Mouse (Mus musculus) monocyte, adult 2 months (primary cell): Measurements from ENCODE around the gene Zfp872.
"Not testable (repeated sequence)": the region's sequence is repeated elsewhere in the genome, so short reads cannot be mapped to it uniquely, and the experiment has no call there.

Source experiments
- DNase-seq, 2 experiments: peaks; one replicate each; pipeline ENCODE4 v3.0.0; 2022; ENCODE audit warnings: low spot score in 2 of 2, low read depth in 1 of 2

Gene Zfp872

DNA sequence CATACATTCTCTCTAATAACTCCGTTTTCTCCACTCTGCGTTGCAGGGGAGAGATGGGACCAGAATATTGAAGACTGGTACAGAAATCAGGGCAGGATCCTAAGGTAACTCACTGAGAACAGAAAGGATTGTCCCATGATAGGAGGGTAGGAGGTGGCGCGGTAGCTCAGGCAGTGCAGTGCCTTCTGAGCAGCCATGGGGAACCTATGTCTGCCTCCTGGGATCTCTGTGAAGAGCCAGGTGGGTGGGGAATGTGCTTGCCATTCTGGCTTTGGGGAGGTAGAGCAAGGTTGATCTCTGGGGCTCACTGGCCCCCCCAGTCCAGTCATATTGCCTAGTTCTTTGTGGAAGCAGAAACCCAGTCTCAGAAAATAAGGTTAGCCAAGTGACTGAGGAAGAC lies 20.1 kb upstream of the Zfp872 start:
- DNase-seq: no peak

DNA sequence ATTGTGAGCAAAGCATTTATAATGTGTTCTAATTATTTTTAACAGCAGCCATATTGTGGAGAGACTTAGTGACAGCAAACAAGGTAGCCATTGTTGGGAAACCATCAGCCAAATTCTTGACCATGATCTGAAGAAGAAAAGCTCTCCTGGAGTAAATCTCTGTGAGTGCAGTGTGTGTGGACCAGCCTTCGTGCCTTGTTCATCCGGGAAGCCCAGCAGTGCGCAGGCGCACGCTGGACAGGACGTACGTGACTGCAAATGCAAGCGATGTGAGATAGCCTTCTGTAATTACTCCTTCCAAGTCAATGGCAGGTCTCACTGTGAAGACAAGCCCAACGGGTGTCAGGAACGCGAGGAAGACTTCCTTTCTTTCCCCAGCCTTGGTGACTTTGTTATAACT lies 18.6 kb upstream of the Zfp872 start:
- no peak for DNase-seq

DNA sequence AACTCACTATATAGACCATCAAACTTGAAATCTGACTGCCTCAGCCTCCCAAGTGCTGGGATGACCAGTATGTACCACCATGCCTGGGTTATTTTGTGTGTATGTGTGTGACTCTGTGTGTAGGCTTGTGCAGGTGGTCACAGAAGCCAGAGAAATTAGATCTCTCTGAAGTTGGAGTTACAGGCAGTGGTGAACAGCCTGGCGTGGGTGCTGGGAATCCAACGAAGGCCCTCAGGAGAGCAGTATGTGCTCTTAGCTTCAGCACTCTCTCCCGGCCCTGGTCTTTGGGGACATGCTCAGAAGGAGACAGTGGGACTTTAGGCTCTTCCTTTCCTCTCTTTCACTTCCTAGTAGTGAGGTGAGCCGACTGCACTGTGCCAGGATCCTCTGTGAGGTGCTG lies 15.6 kb upstream of the Zfp872 start:
- DNase-seq: no peak

DNA sequence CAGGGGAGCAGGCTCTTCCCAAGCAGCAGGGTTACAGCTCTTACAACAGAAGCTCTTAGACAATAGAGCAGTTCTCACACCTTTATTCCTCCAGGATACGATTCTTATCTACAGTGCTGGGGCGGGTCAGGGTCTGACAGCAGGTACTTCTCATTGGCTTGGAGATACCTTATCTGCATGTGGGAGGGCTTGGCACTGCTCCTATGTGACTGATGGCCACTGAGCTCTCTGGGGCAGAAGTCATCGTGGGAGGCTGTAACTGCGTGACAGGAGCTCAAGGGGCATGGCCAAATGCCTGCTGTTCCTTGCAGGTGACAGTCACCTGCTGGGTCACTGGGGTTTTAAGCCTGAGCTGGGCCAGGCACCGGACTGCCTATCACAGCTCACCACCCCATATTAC lies 8.5 kb downstream of the Zfp872 start:
- no peak for DNase-seq

DNA sequence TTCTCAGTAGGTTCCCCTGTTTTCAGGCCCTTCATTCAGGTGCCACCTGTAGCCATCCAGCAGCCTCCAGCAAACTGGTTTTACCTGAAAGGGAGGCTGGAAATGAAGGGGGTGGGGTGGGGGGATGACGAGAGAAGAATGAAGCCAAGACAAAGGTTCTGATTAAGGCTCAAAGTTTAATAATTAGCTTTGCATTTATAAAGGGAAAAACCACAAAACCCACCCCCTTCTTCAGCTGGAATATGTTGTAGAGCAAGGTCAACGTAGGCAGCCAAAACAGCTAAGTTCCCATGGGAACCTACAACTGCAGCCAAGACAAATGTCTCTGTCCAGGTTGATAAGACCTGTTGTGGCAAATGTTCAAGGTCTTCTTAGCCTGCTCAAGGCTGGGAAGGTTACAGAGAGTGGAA lies 25.9 kb downstream of the Zfp872 start:
- DNase-seq: no peak

DNA sequence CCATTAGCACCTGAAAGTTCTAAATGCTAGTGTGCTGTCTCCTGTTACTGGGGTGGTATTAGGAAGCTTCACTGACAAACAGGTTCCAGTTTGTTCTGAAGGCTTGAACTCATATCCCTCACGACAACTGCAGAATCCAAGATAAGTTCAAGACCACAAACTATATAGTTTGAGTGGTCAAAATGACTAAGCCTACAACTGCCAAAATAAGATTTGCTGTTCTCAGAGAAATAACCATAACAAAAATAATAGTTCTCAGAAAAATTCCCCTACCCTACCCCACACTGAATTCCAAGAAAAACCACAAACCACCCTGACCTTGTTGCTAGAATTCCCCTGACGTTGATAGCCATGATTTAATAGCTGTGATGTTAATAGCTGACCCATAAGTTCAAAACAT lies 26.7 kb downstream of the Zfp872 start:
- no peak for DNase-seq

DNA sequence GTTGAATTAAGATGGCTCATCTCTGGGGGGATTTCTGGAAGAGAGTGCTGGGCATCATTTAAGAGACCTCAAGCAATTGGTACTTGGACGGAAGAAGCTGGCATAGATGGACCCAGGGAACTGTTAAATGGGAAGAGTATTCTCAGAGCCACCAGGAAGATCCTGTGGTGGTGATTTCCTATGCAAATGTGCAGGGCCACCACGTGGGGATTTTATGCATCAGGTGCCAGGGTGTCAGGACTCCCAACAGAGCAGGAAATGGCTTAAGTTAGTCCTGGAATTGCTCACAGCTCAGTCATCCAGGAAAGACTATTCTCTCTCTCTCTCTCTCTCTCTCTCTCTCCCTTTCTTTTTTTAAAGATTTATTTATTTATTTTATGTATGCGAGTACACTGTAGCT lies 28.8 kb downstream of the Zfp872 start:
- DNase-seq: no peak

DNA sequence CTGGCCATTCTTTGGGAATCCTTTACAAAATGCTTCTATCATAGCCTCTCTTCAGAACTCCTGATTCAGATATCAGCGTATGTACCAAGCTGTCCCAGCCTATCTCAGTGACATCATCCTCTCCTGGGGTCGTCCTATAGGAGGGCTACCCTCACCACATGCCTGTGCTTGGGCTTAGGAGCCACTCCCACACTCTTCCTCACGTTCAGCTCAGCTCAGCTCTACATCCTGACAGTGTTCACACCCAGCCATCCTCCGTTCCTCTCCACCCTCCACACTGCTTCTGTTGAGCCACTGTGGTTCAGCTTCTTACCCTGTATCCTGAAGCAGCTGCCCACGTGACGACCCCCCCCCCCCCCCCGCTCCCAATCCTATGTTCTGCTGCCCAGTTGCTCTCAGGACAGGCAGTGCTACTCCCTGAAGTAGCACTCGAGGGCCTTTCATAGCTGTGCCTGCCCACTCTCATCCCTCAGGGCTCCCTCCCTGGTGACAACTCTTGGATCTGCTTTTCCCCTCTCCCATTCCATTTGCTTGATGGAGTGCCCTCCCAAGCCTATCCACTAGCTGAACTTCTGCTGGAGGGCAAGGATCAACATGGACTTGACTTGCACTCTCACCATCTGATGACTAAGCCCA lies 30.1 kb downstream of the Zfp872 start:
- no peak for DNase-seq

DNA sequence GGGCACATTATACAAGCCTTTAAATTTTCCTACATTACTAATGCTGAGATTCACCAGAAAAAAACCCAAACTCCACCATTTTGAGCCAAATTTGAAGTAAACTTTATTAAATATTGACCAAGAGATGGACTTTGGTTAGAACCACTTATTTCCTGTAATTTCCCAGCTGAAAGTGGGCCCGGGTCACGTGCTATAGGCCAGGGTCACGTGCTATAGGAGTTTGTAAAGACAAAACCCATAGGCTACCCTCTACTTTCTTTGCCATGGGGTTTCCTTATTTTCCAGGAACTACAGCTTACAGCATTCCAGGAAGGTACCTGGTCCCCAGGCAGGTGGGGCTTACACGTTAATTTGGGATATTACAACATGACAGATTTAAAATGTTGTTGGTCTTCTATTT lies 36.2 kb downstream of the Zfp872 start:
- no peak for DNase-seq

DNA sequence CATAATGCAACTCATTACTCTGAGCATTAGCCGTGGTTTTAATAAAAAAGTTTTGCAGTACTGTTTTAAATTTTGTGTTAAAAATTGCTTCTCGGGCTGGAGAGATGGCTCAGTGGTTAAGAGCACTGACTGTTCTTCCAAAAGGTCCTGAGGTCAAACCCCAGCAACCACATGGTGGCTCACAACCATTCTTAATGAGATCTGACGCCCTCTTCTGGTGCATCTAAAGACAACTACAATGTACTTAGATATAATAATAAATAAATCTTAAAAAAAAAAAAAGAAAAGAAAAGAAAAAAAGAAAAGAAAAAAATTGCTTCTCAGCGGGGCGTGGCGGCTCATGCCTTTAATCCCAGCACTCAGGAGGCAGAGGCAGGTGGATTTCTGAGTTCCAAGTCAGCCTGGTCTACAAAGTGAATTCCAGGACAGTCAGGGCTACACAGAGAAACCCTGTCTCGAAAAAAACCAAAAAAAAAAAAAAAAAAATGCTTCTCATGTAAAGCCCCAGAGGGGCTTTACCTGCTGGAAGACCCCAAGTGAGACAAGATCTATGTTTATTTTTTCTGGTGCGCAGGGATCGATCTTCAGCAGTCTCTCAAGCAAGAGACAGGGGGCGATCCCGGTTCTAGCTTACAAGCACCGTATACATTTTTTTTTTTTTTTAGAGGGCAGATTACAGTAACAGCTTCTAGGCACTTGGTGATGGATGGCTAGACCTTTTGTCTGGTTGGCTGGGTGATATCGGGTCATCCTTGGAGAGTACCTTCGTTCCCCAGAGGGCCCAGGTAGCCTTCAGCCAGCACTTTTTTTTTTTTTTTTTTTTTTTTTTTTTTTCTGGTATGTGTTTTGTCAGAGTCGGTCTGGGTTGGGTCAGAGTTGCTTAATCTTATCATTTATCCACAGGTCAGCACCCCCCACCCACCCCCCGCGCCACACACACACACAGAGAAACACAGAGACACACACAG lies 36.9 kb downstream of the Zfp872 start:
- no peak for DNase-seq

DNA sequence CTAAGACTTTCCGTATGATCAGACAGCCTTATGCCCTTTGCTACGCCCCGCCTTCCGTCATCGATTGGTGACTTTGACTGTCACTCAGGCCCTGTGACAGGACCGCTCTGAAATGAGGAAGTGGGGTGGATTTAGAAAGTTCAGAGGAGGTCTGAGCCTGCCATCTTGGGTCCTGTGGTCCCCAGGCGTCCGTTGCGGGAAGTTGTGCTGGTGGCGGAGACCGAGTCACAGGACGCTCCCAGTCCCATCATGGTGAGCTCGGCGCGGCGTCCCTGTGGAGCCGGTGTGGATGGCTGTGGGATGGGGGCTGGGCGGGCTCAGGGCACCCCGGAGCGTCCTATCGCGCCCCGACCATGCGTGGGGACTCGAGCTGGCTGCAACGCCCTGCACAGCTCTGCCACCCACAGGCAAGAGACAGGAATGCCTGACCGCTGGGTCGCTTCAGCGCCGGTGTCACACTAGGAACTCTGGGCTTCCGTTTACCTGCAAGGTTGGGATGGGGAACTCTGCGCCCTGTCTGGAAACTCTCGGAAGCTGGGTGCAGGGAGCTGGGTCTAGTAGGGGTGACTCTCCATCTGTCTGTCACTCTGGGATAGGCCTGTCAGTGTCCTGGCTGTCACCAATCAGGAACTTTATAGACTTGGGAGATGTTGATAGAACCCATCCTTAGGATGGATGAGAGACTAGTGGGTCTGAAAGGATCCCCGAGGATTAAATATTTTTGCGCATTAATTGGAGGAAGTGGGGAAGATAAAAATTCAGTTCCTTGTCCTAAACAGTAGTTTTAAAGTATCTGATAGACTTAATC lies 37.9 kb downstream of the Zfp872 start, which contains the start of gene Zfp809:
Gene Zfp809, plus strand, starts transcription at position 134 of the 808 bp plus-strand sequence.
- DNase-seq: peak; percentile 96

DNA sequence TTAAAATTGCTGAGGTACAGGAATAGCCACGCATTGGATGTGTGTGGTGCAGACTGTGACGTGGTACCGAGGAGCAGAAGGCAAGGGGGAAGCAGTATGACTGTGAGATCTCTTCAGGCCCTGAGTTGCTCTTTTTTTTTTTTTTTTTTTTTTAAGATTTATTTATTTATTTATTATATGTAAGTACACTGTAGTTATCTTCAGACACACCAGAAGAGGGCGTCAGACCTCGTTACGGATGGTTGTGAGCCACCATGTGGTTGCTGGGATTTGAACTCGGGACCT lies 38.4 kb downstream of the Zfp872 start:
- not testable (repeated sequence) for DNase-seq

DNA sequence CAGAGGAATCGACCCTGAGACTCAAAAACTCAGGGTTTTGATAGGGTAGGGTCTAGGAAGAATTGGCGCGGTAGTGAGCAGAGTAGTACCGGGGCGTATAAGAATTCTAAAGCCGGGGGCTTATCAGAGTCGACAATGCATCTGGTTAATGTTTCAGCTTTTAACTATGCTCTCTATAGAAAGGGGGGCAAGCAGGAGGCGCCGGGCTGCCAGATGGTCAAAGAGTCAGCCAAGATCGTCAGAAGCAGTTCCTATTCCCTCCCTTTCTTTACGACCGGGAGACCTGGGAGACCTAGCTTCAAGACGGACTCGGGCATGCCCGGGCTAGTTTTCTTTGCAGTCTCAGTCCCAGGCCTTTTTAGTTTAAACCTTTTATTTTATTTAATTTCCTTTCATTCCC lies 39.0 kb downstream of the Zfp872 start:
- DNase-seq: no peak

DNA sequence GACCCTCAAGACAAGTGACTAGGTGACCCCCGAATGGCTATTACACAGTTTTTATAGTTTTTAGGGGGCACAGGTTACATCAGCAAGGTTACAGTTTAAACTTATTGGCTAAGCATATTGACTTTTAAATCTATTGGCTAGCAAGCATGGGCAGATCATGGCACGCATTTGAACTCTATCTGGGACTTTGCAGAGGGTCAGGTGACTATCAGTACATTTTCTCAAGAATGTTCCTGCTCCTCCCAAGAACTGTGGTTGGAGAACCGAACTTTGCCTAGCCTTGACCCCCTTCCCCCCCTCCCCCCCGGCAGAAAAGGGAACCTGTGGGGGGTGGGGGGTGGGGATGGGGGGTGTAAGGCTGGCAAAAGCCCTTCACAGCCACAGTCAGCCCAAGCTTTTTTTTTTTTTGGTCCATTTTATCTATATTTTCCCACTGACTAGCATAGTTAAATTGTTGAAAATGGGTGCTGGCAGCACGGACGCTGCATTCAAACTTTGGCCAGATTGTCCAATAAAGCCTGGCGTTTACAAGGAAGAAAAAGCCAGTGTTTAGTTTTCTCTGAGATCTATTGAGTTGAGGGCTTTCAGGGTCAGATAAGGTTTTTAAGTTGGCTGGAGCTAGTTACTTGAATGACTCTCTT lies 41.6 kb downstream of the Zfp872 start:
- no peak for DNase-seq

DNA sequence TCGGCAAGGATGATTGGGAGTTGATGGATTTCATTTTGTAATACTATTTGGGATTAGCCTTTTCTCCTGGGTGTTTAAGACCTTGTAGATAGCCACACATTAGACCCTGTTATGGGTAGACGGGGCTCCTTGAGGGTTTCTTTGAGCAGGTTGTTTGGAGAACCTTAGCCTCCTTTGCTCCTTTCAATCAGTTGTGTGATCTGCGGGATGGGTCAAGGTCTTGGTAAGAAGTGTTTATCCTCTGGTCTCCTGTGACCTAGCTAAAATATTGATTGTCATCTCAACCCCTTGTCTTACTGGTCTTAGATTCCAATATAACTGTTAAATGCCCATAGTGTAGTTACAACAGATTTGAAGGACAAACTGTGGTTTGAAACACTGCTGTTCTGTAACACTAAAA lies 42.2 kb downstream of the Zfp872 start:
- no peak for DNase-seq

DNA sequence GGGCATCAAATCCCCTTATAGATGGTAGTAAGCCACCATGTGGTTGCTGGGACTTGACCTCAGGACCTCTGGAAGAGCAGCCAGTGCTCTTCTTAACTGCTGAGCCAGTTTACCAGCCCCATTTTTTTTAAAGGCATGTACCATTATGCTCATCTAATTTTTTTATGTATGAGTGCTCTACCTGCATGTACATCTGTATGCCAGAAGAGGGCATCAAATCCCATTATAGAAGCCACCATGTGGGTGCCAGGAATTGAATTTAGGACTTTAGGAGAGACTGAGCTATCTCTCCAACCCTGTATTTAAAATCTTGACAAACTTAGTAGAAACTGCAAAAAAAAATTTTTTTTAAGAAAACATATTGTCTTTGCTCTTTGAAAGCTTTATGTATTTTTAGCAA lies 42.7 kb downstream of the Zfp872 start:
- no peak for DNase-seq

DNA sequence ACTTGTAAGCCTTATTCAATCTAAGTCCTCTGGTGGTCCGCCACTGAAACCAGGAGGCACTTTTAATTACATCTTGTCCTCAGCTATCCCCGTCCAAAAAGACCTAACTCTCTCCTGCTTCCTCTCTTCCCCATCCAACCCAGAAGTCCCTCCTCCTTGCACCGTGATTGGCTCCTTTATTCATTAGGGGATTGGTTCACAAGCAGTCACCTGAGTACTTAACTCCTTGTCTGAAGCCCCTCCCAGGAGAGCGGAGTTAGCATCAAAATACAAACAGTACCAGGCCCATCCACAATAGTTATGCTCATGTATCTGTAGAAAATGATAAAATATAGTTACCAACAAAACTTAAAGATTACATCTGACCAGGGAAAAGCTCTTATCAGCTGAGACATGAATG lies 52.1 kb downstream of the Zfp872 start:
- no peak for DNase-seq

DNA sequence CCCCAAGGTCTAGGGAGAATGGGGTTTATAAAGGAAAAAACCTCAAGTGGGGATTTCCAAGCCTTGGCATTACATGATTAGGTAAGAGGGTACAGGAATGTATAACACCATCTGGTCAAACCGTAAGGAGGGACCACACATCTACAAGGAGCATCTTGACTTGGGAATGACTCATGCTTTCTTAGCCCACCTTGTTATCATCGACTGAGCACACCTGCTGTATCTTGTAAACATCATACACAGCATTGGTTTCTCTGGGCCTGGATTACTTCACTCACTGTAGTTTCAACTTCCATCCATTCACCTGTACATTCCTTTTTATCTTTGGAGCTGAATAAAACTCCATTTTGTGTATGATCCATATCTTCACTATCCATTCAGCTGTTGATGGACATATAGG lies 56.4 kb downstream of the Zfp872 start:
- DNase-seq: no peak
